Mouse (Mus musculus) myocyte (in vitro differentiated cells): Measurements from ENCODE around the gene Clic3. TPM values are rescaled to one million over a fixed set of nuclear protein-coding genes. Genes with fewer than 3 reads are reported as not detected.

Experiments
- H3K27me3 ChIP-seq: one replicate; pipeline ENCODE4 v1.6.1; 2011; ENCODE audit not compliant: control insufficient read depth, insufficient read depth, insufficient read length
- H3K36me3 ChIP-seq: one replicate; pipeline ENCODE4 v1.6.1; 2011; ENCODE audit not compliant: control insufficient read depth, insufficient read depth
- H3K4me2 ChIP-seq: one replicate; pipeline ENCODE4 v1.6.1; 2011; ENCODE audit warnings: low read depth, control low read depth
- H3K4me3 ChIP-seq: one replicate; pipeline ENCODE4 v1.5.1; 2011; ENCODE audit warnings: mild to moderate bottlenecking, control low read depth, moderate library complexity
- H3K79me2 ChIP-seq: one replicate; pipeline ENCODE4 v1.6.1; 2011; ENCODE audit not compliant: control insufficient read depth, insufficient read depth
- H3ac ChIP-seq: one replicate; pipeline ENCODE4 v1.6.1; 2011; ENCODE audit not compliant: control insufficient read depth, insufficient read length
- CEBPB ChIP-seq: IDR thresholded peaks from 2 replicates; pipeline ENCODE4 v1.6.1; 2011; ENCODE audit warnings: mild to moderate bottlenecking, moderate library complexity; ENCODE audit not compliant: poor library complexity, insufficient read depth, severe bottlenecking
- E2F4 ChIP-seq: IDR thresholded peaks from one replicate; pipeline ENCODE4 v1.6.1; 2011; ENCODE audit warnings: mild to moderate bottlenecking, control low read depth, moderate library complexity; ENCODE audit not compliant: insufficient read depth
- MAX ChIP-seq: IDR thresholded peaks from one replicate; pipeline ENCODE4 v1.6.1; 2011; ENCODE audit warnings: low read depth, mild to moderate bottlenecking, control low read depth
- MYOD1 ChIP-seq, 3 experiments: IDR thresholded peaks; one replicate each; pipeline ENCODE4 v1.6.1; 2011; ENCODE audit warnings: control low read depth in 2 of 3, low read depth in 2 of 3, mild to moderate bottlenecking in 2 of 3, moderate library complexity in 1 of 3; ENCODE audit not compliant: insufficient read length in 2 of 3, control insufficient read depth in 1 of 3
- MYOG ChIP-seq, 3 experiments: IDR thresholded peaks; one replicate each; pipeline ENCODE4 v1.6.1; 2011; ENCODE audit warnings: control low read depth in 2 of 3, low read depth in 2 of 3, mild to moderate bottlenecking in 2 of 3; ENCODE audit not compliant: insufficient read length in 2 of 3, control insufficient read depth in 1 of 3, insufficient read depth in 1 of 3
- POLR2A ChIP-seq: IDR thresholded peaks from one replicate; pipeline ENCODE4 v1.6.1; 2011; ENCODE audit warnings: low read depth, mild to moderate bottlenecking, control low read depth, moderate library complexity; ENCODE audit not compliant: insufficient read length
- POLR2AphosphoS2 ChIP-seq: IDR thresholded peaks from one replicate; pipeline ENCODE4 v1.6.1; 2011; ENCODE audit warnings: low read depth, control low read depth; ENCODE audit not compliant: insufficient read length
- REST ChIP-seq: IDR thresholded peaks from one replicate; pipeline ENCODE4 v1.6.1; 2011; ENCODE audit warnings: mild to moderate bottlenecking, control low read depth, moderate library complexity; ENCODE audit not compliant: insufficient read depth, insufficient read length
- SRF ChIP-seq: IDR thresholded peaks from one replicate; pipeline ENCODE4 v1.6.1; 2011; ENCODE audit warnings: low read depth; ENCODE audit not compliant: control insufficient read depth, insufficient read length
- TCF12 ChIP-seq: IDR thresholded peaks from one replicate; pipeline ENCODE4 v1.6.1; 2011; ENCODE audit warnings: mild to moderate bottlenecking, control low read depth; ENCODE audit not compliant: poor library complexity, insufficient read depth, severe bottlenecking
- TCF3 ChIP-seq: IDR thresholded peaks from one replicate; pipeline ENCODE4 v1.6.1; 2011; ENCODE audit warnings: low read depth, control low read depth; ENCODE audit not compliant: insufficient read length
- USF1 ChIP-seq: IDR thresholded peaks from one replicate; pipeline ENCODE4 v1.6.1; 2011; ENCODE audit warnings: low read depth, mild to moderate bottlenecking, control low read depth, moderate library complexity
- polyA plus RNA-seq: library from polyadenylated mRNA; unstranded; fragments of >200 nt; fragmentation: generic; extraction: Trizol; gene quantifications from one replicate; pipeline ENCODE4 v1.2.1, GENCODE M21; 2012; ENCODE audit warnings: missing spikeins

Gene Clic3
- polyA plus RNA-seq, 1 experiment = 13.5 TPM

DNA sequence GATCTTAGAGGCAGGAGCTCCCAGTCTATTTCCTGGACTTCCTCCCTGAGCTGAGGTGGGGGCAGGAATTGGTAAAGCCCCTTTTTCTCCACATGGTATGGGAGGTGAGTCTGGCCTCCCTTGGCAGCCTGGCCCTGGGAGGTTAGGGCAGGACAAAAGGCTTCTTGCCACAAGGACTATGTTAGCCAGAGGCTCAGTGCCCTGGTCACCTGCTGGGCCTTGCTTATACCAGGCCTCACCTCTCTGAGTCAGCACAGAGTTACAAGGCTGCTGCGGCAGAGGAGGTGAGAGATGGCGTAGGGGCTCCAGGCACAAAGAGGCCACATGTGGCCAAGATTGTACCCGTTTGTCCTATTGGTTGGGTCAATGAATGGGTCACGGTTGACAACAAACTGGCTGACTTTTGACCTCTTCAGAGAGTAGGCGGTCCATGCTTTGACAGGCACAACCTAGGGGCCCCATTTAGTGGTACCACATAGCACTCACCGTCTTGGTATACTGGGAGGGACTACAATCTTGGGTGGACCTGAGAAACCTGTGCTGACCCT, 25.3 kb upstream of the Clic3 start:
- TF ChIP-seq SRF (no peak), TCF12 (no peak), REST (no peak), MYOD1 (IDR thresholded peaks at IDR 0.05; ENCODE audit: control insufficient read depth in 1 of 3, insufficient read length in 2 of 3, low read depth in 2 of 3) (no peak), POLR2A (no peak), E2F4 (no peak)
- Histone ChIP-seq H3K36me3 (no peaks in the 10 kb centered on the region), H3K27me3 (peaks cover 5% of the 10 kb centered on the region), H3K79me2 (no peaks in the 10 kb centered on the region), H3K4me3 (no peak overlapping the region), H3K4me2 (no peak overlapping the region), H3ac (no peak overlapping the region)

DNA sequence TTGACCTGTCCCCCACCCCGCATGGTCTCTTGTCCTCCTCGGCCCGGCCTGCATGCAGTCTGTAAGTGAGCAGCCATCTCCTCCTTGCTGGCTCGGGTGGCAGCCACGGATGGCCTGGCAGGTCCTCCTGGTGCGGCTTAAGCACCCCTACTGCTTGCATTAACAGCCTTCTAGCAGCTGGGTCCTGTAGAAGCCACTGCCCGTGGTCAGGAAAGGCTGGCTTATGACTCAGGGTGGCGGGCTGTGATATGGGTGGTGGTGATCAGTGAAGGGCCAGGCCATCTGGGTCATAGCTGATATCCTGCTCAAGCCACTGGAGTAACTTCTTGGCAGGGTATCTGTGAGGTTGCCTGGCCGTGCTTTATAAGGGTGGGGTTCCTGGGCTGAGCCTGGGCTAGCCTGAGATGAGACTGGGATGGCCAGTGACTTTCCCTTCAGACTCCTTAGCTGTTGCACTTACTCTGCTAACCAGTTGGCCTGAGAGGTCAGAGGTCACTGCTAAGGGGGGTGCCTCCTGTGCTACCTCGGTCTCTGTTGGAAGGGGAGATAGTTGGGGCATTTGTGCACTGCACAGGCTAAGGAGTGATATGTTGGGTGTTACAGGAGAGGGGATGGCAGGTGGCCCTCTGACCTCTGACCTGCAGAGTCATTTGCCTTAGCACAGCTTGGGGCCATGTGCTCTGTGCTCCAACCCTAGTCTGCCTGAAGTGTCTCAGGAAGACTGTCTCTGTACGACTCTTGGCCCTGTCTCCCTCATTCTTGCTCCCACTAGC, 24.1 kb upstream of the Clic3 start:
- H3ac ChIP-seq = no peak overlapping the region
- H3K4me3 ChIP-seq = no peak overlapping the region
- no peak for TF ChIP-seq CEBPB
- TF ChIP-seq MYOD1 (IDR thresholded peaks at IDR 0.05; ENCODE audit: control insufficient read depth in 1 of 3, insufficient read length in 2 of 3, low read depth in 2 of 3) = peak in 1 of 3 experiments; percentile 51
- peak in 2 of 3 experiments; percentile 25 to 67 for TF ChIP-seq MYOG (IDR thresholded peaks at IDR 0.05; ENCODE audit: control insufficient read depth in 1 of 3, insufficient read depth in 1 of 3, insufficient read length in 2 of 3, low read depth in 2 of 3)
- H3K36me3 ChIP-seq = no peaks in the 10 kb centered on the region
- peaks cover 5% of the 10 kb centered on the region for H3K27me3 ChIP-seq
- H3K79me2 ChIP-seq = no peaks in the 10 kb centered on the region
- H3K4me2 ChIP-seq = no peak overlapping the region

DNA sequence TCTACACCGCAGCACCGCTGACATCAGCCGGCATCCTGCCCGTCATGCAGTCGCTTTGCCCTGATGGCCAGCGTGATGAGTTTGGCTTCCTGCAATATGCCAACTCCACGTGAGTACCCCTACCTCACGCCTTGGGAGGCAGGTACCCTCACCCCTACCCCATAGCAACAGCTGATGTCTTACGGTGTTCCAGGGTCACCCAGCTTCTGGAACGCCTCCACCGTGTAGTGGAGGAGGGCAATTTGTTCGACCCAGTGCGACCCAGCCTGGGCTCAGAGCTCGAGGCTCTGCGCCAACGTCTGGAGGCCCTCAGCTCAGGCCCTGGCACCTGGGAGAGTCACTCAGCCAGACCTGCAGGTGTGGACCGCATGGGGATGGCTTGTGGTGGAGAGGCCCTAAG, 23.5 kb upstream of the Clic3 start:
- Histone ChIP-seq H3K79me2 (no peaks in the 10 kb centered on the region), H3K4me3 (no peak overlapping the region), H3K36me3 (no peaks in the 10 kb centered on the region), H3K27me3 (peaks cover 5% of the 10 kb centered on the region), H3ac (no peak overlapping the region), H3K4me2 (no peak overlapping the region)
- TF ChIP-seq MYOG (IDR thresholded peaks at IDR 0.05; ENCODE audit: control insufficient read depth in 1 of 3, insufficient read depth in 1 of 3, insufficient read length in 2 of 3, low read depth in 2 of 3) = no peak
- TF ChIP-seq CEBPB = no peak
- no peak for TF ChIP-seq TCF3
- TF ChIP-seq TCF12 = no peak
- no peak for TF ChIP-seq MYOD1 (IDR thresholded peaks at IDR 0.05; ENCODE audit: control insufficient read depth in 1 of 3, insufficient read length in 2 of 3, low read depth in 2 of 3)
- no peak for TF ChIP-seq E2F4
- no peak for TF ChIP-seq SRF
- TF ChIP-seq POLR2A = no peak
- no peak for TF ChIP-seq USF1
- TF ChIP-seq MAX = no peak
- TF ChIP-seq POLR2AphosphoS2 = no peak

DNA sequence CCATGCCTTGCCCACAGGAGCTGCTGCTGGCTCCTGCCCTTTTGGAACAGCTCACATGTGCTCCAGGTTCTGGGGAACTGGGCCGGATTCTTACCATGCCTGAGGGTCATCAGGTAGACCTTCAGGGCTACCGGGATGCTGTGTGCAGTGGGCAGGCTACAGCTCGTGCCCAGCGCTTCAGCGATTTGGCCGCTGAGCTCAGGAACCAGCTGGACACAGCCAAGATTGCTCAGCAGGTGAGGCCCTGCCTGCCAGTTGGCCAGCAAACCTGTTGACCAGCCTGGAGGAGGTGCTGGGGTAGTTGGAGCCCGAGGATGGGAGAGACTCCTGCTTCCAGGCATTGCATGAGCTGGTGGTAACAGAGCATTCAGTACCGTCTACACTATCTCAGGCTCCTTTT, 22.3 kb upstream of the Clic3 start:
- no peaks in the 10 kb centered on the region for H3K79me2 ChIP-seq
- no peak overlapping the region for H3K4me2 ChIP-seq

DNA sequence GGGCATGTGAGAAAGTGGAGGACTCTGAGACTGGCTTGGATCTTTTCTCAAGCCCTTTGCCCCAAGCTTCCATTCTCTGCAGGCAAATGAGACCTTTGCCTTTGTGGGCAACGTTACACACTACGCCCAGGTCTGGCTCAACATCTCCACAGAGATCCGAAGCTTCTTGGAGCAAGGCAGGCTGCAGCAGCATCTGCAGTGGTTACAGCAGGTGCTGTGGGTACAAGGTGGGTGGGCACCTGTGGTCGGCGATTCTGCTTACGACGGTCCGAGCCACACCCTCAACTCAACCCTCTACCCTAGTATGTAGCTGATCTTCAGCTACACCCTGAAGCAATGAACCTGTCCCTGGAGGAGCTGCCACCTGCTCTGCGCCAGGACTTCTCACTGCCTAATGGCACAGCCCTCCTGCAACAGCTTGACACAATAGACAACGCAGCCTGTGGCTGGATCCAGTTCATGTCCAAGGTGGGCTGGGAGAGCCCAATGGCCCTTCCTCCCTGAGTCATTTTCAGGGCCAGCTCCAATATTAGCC, 20.3 kb upstream of the Clic3 start:
- H3ac ChIP-seq = no peak overlapping the region
- no peak overlapping the region for H3K4me2 ChIP-seq
- H3K79me2 ChIP-seq = no peaks in the 10 kb centered on the region
- TF ChIP-seq TCF3 (no peak), MYOG (IDR thresholded peaks at IDR 0.05; ENCODE audit: control insufficient read depth in 1 of 3, insufficient read depth in 1 of 3, insufficient read length in 2 of 3, low read depth in 2 of 3) (peak in 1 of 3 experiments; percentile 39), CEBPB (no peak), USF1 (no peak), MYOD1 (IDR thresholded peaks at IDR 0.05; ENCODE audit: control insufficient read depth in 1 of 3, insufficient read length in 2 of 3, low read depth in 2 of 3) (peak in 1 of 3 experiments; percentile 54)
- no peaks in the 10 kb centered on the region for H3K36me3 ChIP-seq
- H3K27me3 ChIP-seq = no peaks in the 10 kb centered on the region
- no peak overlapping the region for H3K4me3 ChIP-seq

More for the DNA sequence above, 22.3 kb upstream of the Clic3 start:
- no peak for TF ChIP-seq REST
- no peak for TF ChIP-seq POLR2A
- TF ChIP-seq MYOG (IDR thresholded peaks at IDR 0.05; ENCODE audit: control insufficient read depth in 1 of 3, insufficient read depth in 1 of 3, insufficient read length in 2 of 3, low read depth in 2 of 3) = no peak
- peaks cover 5% of the 10 kb centered on the region for H3K27me3 ChIP-seq
- no peak overlapping the region for H3ac ChIP-seq
- no peaks in the 10 kb centered on the region for H3K36me3 ChIP-seq
- no peak overlapping the region for H3K4me3 ChIP-seq
